Mouse (Mus musculus): Measurements from ENCODE around the gene Gm20708. TPM values are rescaled to one million over a fixed set of nuclear protein-coding genes. Genes with fewer than 3 reads are reported as not detected.

The Gm20708 gene
- 1 to 10 TPM in 1 of 2 experiments, under 1 TPM in 1; 0.86 to 2.6 TPM for total RNA-seq (2021)
- long read RNA-seq, experiment 1, partial matches to known transcripts: 1 of 1 reads
- long read RNA-seq, experiment 1, other reads (novel, unspliced or antisense): 0 of 1 reads
- long read RNA-seq, experiment 2, partial matches to known transcripts: 1 of 1 reads
- long read RNA-seq, experiment 2, other reads (novel, unspliced or antisense): 0 of 1 reads

DNA sequence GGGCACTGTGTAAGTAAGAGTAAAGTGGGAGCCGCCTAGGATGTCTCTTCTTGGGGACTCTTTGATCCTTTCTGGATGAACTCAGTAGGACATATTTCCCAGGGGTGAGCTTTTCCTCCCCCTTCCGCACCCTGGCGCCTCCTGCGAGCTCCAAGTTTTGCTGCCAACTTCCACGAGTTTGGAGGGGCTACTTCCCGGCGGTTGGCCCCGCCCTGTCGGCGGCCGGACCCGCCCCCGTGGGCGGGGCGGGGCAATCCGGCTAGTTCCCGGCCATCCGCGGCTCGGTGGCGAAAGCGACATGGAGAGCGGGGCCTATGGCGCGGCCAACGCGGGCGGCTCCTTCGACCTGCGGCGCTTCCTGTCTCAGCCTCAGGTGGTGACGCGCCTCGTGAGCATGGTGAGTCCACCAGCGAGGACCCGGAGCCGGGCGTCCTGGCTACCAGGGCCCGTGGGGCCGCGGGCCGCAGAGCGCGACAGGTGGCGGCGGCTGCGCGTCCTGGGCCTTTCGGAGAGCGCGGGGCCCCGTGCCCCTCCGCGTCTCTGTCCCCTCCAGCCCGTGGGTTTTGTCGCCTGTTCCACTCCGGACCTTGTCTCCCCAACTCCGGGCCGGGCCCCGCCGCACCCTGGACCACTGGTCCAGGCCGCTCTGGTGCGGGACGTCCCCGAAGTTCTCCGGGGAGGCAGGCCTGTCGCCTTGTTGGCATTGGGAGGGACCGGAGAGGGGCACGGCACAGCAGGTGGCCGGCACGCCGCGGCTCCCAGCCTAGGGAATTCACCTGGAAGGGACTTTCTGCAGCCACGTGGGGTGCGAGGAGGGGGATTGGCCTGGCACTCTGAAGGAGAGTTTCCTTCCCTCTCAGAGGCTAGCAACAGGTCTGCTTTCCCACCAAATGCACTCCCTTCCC is at the start of gene Gm20708, which contains the start of gene Syngr2:
Gm20708 (plus strand) TSS at position 262 of the 905 bp plus-strand sequence.
Syngr2 (plus strand) TSS at position 262 of the 905 bp plus-strand sequence.
- peak in 1 of 2 experiments; percentile 36 for DNase-seq (ENCODE audit: low spot score in 2 of 2)

- peak; percentile 53 to 69 for DNase-seq (ENCODE audit: low spot score in 2 of 2)
Measured at GRCm38 (mm10) chr11:117760374-117761119, 48.9 kb upstream of the Gm20708 start.

GRCm38 (mm10) chr11:117761801-117762200 is 47.7 kb upstream of the Gm20708 start:
- no peak for DNase-seq (ENCODE audit: low spot score in 2 of 2)

GRCm38 (mm10) chr11:117762246-117762645 is 47.2 kb upstream of the Gm20708 start:
- DNase-seq (ENCODE audit: low spot score in 2 of 2): no peak

DNA sequence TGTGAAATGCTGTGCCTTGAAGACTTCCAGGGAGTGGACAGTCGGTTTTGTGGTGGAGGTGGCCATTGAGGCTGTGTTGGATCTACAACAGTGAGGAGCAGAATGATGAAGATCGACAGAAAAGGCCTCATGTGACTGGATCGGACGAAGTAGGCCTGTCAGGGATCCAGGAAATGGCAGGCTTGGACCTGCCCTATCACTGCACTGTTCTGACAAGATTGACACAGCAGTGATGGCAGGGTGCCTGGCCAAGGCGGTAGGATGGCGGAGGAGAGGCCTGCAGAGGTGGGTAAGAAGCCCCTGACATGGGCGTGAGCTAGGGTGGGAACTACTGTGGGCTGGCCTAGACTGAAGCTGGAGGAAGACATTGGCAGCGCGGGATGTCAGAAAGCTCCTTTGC is 45.1 kb upstream of the Gm20708 start:
- no peak for DNase-seq (ENCODE audit: low spot score in 2 of 2)

DNA sequence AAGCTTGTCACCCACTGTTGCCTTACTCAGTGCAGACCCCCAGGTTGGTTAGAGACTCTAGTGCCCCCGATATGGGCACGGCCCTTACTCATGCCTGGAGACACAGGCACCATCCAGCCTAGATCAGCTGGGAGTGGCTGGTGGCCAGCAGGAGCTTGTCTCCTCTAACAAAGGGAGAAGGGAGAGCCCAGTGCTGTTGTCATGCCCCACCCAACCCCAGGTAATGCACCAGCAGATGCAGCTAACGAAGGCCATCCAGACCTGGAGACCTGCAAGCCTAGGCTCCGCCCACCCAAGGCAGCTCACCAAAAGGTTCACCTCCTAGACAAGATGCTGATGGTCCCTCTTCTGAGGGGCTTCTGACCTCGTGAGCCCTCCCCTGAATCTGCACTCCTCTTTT is 44.1 kb upstream of the Gm20708 start:
- no peak for DNase-seq (ENCODE audit: low spot score in 2 of 2)

DNA sequence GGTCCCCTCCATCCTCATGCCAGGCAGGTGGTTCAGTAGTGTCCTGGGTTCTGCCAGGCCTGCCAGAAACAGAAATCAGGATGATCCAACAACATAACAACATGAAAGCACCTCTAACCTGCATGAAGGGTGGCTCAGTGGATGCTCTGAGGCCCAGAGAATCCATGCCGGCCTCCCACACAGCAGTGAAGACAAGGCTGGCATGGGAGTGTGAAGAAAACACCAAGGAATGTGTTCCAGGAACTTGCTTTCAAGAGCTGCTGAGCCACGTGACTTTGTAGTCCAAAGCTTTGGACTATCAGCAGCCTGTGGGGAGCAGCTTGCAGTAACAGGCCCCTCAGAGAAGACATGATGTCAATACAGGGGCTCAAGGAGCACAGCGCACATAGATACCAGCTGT is 43.2 kb upstream of the Gm20708 start:
- peak in 1 of 2 experiments; percentile 53 for DNase-seq (ENCODE audit: low spot score in 2 of 2)

DNA sequence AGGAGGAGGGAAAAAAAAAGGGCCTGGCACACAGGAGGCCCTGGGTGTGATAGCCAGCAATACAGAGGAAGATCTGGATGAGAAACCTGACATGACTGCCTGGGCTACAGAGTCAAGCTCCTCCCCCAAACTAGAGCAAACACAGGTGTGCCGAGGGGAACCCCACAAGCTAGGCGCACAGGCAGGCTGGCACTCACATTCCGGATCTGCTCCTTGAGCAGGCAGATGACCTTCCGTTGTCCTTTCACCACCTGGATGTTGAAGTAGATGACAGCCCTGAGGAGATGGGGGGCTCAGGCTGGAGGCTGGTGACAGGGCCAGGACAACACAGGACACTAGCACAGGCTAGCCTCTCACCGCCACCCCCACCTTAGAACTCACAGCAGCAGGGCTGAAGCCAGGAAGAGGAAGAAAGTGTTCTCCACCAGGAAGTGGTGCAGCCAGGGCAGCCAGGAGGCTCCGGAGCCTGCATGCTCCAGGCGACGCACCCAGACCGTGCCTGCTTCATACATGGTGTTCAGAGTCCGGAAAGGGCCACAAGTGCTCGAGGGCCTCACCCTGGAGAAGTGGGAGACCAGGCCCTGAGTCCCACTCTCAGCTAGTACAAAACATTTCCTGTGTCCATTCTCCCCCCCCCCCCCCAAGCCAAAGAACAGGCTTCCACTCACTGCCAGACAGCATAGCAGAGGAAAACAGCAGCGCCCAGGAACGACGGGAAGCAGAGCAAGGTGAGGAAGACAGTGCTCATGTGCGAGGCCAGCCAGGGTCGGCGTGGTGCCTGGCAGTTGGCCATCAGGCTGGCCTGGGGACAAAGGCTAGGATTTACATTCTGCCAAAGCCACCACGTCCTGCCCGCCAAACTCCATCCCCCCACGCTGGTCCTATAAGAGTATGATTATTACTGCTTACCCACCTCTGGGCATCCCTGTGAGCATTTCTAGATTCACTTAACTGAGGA is 40.5 kb upstream of the Gm20708 start:
- DNase-seq (ENCODE audit: low spot score in 2 of 2): no peak

GRCm38 (mm10) chr11:117769683-117770047 is 39.8 kb upstream of the Gm20708 start:
- DNase-seq (ENCODE audit: low spot score in 2 of 2): no peak

DNA sequence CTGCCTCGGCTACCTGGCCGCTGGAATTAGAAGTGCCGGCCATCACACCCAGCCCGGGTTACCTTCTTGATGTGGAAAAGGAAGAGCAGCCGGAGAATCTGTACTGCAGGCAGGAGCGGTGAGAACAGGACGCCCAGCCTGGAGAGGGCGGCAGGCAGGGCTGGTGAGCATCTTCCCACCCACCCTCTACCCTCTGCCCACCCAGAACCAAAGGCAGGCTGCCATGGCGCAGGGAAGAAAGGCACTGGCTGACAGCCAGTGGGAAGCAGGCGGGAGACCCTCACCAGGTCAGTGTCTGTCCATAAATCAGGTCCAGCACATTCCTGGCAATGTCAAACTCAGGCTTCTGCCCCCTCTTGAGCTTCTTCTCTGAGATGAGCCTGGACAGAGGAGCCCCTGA is 39.1 kb upstream of the Gm20708 start:
- DNase-seq (ENCODE audit: low spot score in 2 of 2): no peak

- no peak for DNase-seq (ENCODE audit: low spot score in 2 of 2)
Measured at GRCm38 (mm10) chr11:117772352-117772751, 37.1 kb upstream of the Gm20708 start.

DNA sequence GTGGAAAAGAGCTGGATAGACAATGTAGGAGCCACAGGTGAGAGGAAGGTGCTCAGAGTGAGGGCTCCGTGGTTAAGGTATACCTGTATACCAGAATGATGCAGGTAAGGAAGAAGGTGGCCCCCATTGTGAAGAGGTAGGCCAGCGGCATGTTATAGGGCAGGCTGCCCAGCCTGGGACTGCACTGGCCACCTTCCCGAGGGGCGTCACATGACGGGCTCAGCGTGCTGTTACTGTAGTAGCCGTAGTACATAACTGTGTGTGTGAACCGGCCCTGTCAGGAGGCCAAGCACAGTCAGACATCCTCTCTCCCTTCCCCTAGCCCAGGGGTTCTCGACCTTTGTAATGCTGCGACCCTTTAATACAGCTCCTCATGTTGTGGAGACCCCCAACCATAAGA is 34.5 kb upstream of the Gm20708 start:
- DNase-seq (ENCODE audit: low spot score in 2 of 2): no peak

GRCm38 (mm10) chr11:117775540-117775939 is 33.9 kb upstream of the Gm20708 start:
- DNase-seq (ENCODE audit: low spot score in 2 of 2): no peak

GRCm38 (mm10) chr11:117776085-117776792 is 33.2 kb upstream of the Gm20708 start:
- no peak for DNase-seq (ENCODE audit: low spot score in 2 of 2)

GRCm38 (mm10) chr11:117777111-117777510 is 32.4 kb upstream of the Gm20708 start:
- DNase-seq (ENCODE audit: low spot score in 2 of 2): no peak

DNA sequence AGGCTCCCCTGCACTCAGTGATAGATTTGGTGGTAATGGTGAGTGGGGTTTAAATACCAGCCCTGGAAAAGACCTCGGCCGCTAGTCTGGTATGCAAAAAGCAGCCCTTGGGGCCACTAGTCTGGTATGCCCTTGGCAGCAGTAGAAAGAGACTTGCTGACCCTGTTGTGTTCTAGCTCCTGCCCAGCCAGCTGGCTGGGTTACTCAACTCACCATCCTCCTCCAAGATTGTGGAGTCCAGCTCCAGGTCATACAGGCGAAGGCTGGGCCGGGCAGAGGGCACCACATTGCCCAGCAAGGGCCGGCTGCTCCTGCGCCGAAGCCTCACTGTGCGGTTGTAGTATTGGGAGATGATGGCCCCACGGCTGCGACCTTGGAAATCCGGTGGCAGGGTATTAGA is 31.4 kb upstream of the Gm20708 start:
- DNase-seq (ENCODE audit: low spot score in 2 of 2): no peak

- no peak for DNase-seq (ENCODE audit: low spot score in 2 of 2)
Measured at GRCm38 (mm10) chr11:117778851-117779433, 30.5 kb upstream of the Gm20708 start.

DNA sequence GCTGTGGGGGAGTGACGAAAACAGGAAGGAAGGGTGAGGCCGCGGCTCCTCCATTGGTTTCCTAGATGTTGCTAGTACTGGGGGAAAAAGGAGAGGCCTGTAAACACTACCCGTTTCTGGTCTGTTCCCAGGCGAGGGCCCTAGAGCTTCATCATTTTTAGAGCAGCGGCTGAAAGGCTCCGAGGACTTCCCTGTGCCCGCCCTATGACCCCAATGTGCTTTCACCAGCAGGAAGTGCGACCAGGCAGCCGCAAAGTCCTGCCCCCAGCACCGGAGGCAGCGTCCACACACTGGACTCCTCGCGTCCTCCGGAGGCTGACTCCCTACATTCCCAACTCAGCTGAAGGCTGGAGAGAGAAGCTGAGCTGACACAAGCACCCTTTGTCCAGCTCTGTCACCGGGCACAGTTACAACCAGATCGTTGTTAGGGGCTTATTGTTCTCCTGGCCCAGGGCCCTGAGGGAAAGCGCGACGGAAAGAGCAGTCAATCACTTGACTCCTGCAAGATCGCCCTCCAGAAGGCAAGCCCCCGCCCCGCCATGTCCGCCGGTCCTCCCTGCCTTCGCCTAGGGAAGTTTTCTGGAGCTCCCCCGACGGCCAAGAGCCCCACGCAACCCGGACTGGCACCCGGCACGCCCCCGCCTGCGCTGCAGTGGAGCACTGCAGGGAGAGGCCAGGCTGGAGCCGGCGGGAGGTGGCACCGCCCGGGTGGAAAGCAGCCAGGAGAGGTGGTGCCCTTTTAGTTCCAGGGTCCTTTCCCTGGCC is 29.9 kb upstream of the Gm20708 start:
- DNase-seq (ENCODE audit: low spot score in 2 of 2): peak in 1 of 2 experiments; percentile 37

DNA sequence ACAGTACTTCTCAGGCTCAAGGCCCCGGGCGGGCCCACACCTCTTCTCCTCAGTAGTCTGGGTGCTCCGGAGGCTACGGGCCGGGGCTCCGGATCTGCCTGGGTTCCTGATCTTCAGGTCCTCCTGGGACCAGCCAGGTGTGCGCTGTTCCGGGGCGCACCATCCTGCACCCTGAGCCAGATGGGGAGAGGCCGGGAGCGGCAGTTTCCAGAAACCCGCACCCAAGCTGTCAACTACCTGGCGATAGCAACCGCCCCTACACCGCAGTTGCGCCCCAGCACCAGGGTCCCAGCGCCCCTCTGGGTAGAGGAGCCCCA is 29.3 kb upstream of the Gm20708 start:
- no peak for DNase-seq (ENCODE audit: low spot score in 2 of 2)

Measured in left cerebral cortex, adult 18-20 months (tissue).